ENCODE assay signal across 1 mouse cellular context in the genomic region with DNA sequence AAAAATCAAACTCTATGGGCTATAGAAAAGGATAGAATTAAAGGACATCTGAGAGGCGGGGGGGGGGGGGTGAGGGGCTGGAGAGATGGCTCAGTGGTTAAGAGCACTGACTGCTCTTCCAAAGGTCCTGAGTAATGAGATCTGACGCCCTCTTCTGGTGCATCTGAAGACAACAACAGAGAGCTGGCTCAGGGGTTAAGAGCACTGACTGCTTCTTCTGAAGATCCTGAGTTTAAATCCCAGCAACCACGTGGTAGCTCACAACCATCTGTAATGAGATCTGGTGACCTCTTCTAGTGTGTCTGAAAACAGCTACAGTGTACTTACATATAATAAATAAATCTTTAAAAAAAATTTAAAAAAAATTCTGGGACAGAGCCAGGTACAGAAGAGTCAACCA. TPM values are rescaled to one million over a fixed set of nuclear protein-coding genes. Genes with fewer than 3 reads are reported as not detected.
"Had no signal": no experiment of that assay in that cellular context is flagged by ENCODE, and none has a peak within 500 bp of the region (broad histone marks: within the 10 kb centered on the region; RNA-seq: fewer than 3 reads in every experiment).

No protein-coding gene starts in this region.

RNA-seq across cellular contexts. Expression of a gene that starts 44.1 kb away (rescaled TPM):
- polyA plus RNA-seq: midbrain, embryonic 16.5 days had no signal
